Mouse (Mus musculus) frontal cortex, postnatal 10 days (tissue): Measurements from ENCODE around the gene Krtap4-2.
"Not testable (repeated sequence)": the region's sequence is repeated elsewhere in the genome, so short reads cannot be mapped to it uniquely, and the experiment has no call there.

Experiments used
- DNase-seq, 2 experiments: peaks; one replicate each; pipeline ENCODE4 v3.0.0; 2022; ENCODE audit warnings: low spot score in 2 of 2, mixed read lengths in 1 of 2

Krtap4-2 gene

DNA sequence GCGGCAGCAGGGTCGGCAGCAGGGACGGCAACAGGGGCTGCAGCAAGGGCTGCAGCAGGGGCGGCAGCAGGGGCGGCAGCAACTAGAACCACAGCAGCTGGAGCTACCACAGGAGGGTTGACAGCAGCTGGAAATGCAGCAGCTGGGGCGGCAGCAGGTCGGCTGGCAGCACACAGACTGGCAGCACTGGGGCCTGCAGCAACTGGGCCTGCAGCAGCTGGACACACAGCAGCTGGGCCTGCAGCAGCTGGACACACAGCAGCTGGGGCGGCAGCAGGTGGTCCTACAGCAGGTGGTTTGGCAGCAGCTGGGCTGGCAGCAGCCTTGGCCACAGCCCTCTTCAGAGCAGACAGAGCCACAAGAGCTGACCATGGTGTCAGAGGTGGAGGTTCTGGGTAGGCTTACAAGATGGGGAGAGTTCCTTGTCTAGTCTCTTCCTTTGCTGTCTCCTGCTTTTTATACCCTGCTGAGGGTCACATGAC lies at the start of gene Krtap4-2:
Gene Krtap4-2, minus strand, starts transcription at position 432 of the 482 bp plus-strand sequence.
- no peak for DNase-seq

DNA sequence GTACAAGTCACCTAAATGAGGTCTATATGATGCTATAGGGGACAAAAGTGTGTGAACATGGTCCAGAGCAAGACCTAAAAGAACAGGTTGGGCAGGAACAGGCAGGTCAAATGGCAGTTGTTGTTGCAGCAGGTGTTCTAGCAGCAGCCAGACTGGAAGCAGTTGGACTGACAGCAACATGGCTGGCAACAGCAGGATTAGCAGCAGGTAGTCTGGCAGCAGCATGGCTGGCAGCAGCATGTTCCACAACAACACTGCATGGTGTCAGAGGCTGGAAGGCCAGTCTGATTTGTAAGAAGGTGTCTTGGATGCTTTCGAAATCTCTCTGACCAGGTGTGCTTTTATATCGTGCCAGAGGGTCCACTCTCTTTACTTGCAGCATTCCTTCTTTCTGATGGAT lies 48.6 kb upstream of the Krtap4-2 start:
- no peak for DNase-seq

DNA sequence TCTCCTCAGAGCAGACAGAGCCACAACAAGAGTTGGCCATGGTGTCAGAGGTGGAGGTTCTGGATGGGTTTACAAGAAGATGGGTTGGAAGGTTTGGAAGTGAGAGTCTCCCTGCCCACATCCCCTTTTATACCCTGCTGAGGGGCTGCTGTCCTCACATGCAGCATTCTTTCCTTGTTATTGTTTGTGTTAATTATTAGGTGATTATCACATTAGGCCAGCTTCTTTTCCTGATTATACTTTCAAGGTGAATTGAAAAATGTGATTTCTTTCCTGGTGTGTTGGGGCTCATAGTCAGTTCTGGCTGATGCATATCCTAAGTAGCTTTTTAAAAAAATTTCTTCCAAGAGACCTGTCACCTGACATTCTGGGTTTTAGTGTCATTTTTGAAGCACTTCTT lies 31.0 kb upstream of the Krtap4-2 start, which contains the start of gene Krtap4-6:
Gene Krtap4-6, minus strand, starts transcription at position 101 of the 400 bp plus-strand sequence.
- no peak for DNase-seq

DNA sequence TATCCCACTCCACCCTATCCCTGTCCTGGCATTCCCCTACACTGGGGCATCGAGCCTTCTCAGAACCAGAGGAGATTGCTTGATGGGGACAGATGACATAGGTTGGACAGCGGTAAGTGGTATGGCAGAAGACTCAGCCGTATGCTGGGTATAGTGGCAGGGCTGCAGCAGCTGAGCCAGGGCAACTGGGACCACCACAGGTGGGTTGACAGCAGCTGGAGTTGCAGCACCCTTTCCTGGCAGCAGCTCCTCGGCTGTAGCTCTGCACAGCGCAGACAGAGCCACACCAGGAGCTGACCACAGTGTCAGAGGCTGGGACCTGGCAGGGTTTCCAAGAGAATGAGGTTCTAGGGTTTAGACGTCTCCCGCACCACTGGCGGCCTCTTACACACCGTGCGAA lies 27.9 kb upstream of the Krtap4-2 start:
- no peak for DNase-seq

DNA sequence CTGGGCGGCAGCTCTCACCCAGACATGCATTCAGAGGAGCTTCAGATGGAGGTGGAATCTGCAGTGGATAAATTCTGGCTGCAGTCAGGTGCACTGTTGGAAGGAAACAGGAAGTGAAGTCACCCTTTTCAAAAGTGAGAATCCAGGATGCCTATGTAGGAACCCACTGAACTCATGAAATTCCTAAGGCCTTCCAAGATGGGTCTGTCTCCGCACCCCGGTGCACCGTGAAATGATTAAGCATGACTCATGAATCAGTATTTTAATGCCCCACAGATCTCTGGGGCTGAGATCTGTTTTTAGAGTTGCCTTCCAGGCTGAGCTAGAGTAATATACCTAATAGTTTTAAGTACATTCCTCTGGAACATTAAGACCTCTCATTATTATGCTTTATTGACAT lies 24.4 kb upstream of the Krtap4-2 start:
- DNase-seq: no peak

DNA sequence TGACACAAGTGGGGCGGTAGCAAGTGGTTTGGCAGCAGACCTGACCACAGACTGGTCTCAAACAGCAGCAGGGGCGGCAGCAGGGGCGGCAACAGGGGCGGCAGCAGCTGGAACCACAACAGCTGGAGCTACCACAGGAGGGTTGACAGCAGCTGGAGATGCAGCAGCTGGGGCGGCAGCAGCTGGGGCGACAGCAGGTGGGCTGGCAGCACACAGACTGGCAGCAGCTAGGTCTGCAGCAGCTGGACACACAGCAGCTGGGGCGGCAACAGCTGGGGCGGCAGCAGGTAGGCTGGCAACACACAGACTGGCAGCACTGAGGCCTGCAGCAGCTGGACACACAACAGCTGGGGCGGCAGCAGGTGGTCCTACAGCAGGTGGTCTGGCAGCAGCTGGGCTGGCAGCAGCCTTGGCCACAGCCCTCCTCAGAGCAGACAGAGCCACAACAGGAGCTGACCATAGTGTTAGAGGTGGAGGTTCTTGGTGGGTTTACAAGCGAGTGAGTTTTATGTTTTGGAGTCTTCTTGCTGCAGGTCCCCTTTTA lies 23.7 kb upstream of the Krtap4-2 start, which contains the start of gene Gm11563:
Gene Gm11563, minus strand, starts transcription at position 494 of the 544 bp plus-strand sequence.
- not testable (repeated sequence) for DNase-seq

DNA sequence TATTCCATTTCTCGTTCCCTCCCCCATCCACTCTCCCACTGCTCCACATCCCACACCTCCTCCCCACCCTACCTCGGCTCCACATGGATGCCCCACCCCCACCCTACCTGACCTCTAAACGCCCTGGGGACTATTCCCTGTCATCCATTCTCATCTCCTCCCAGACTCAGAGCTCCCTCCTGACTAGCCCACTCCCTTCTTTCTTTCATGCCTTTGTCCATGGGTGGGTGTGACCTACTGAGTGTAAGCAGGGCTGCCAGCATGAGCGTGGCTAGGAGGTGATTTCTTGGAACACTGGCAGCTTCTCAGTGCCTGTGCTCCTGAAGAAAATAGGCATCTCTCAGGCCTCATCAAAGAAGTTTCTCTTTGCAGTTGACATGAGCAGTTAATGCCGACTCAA lies 22.2 kb upstream of the Krtap4-2 start:
- no peak for DNase-seq

DNA sequence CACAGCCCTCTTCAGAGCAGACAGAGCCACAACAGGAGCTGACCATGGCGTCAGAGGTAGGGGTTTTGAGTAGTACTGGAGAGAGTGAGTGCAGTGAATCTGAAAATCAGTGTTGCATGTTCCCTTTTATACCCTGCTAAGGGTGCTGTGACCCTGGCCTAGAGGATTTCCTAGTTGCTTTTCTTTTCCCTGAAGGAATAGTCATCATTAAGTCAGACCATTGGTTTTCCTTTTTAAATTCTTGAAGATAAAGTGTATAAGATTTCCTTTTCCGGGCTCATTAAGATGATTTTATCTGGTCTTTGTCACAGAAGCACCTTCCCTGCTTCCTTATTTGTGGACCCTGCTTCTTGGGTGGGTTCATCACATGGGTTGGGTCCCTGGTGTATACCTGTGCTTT lies 15.3 kb upstream of the Krtap4-2 start, which contains the start of gene Gm11555:
Gene Gm11555, minus strand, starts transcription at position 101 of the 400 bp plus-strand sequence.
- no peak for DNase-seq

DNA sequence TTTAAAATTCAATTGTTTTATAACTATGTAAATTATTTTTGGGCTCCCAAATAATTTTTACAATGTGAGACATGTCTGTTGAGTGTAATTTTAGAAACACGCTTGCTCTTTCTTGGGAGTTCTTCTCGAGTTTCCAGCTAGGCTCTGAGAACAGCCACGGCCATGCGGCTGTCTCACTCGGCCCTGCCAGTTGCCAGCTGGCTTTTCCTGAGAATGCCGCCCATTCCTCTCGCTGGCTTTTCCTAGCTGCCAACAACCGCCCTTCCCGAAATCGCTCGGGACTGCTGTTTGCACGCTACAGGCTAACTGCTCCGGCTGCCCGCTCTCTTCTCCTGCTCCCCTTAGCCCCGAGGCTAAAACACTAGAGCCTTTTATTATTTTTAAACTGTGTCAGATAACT lies 11.6 kb upstream of the Krtap4-2 start:
- DNase-seq: no peak

DNA sequence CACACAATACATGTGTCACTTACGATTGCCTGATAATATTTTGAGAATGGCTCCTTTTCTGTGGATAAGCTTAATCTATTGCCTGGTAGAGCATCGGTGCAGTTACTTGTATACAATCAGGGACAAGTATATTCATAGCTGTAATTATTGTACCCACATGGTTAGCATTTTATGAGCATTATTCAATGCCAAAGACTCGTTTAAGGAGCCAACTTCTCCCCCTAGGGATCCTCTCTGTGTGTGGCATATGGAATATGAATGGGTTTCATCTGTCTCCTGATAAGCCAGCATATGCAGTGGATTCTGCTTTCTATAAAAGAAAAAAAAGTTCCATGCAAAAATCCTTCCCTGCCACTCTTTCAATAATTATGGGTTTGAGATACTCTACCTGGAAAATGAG lies 9.5 kb upstream of the Krtap4-2 start:
- no peak for DNase-seq

DNA sequence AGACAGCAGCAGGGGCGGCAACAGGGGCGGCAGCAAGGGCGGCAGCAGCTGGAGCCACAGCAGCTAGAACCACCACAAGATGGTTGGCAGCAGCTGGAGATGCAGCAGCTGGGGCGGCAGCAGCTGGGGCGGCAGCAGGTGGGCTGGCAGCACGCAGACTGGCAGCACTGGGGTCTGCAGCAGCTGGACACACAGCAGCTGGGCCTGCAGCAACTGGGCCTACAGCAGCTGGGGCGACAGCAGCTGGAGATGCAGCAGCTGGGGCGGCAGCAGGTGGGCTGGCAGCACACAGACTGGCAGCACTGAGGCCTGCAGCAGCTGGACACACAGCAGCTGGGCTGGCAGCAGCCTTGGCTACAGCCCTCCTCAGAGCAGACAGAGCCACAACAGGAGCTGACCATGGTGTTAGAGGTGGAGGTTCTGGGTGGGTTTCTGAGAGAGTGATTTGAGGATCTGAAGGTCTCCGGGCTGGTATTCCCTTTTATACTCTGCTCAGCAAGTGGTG lies 8.8 kb upstream of the Krtap4-2 start, which contains the start of gene Krtap4-7:
Gene Krtap4-7, minus strand, starts transcription at position 455 of the 505 bp plus-strand sequence.
- DNase-seq: not testable (repeated sequence)

DNA sequence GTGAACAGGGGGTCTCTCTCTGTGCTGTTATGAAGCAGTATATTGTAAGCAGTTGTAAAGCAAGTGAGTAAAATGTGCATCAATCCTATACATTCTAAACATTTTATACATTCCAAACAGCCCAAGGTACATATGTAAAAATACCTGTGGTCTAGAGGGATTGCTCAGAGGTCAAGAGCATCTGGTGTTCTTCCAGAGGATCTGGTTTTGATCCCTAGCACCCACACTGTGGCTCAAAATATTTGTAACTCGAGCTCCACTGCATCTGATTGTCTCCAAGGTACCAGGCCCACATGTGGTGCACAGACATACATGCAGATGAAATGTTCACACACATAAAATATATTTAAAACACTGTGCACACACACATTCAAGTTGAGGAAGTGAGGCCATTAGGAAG lies 6.0 kb upstream of the Krtap4-2 start:
- DNase-seq: no peak

DNA sequence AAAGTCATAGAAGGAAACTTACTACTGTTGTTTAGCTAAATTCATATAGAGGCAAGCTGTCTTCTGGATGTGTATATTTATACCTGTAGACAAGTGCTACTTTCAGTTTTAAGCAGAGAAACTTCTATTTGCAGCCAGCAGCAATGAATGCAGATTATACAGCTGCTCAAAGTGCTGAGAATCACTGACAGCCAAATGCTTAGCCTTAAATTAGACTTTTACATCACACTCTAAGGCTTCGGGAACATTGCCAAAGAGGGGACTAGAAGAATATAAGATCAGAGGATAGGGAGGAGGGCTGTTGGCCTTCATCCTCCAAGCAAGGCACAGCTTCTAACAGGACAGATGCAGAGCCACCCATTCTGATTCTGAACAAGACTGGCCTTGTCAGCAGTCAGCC lies 2.2 kb upstream of the Krtap4-2 start:
- DNase-seq: no peak

DNA sequence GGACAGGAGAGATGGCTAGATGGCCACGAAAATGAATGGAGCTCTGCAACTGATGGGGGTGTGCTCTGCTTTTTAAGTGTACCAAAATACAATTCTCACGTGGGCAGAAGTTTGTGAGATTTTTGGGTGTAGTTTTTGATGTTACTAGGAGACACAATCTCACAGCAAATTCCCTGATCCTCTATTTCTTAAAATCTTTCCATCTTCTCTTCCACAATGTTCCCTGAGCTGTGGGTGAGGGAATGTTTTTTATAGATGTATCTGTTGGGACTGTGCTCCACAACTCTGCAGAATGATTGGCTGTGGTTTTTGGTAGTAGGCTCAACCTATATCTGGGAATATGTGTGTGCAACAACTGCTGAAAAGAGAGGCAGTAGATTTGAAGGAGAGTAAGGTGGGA lies 1.6 kb downstream of the Krtap4-2 start:
- DNase-seq: no peak

DNA sequence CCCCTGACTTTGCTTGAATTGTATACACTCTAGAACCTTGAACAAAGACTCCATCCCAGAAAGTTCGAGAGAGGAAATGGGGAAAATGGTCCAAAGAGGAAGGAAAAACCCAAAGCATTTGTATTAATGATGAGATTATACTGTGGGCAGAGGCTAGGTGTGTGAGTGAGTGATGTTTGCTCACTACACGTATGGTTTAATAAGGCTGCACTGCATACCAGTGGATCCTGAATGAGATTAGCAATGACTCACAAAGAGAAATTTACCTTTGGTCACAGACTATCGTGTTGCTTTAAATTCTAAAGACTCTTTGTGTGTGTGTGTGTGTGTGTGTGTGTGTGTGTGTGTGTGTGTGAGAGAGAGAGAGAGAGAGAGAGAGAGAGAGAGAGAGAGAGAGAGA lies 4.0 kb downstream of the Krtap4-2 start:
- no peak for DNase-seq

DNA sequence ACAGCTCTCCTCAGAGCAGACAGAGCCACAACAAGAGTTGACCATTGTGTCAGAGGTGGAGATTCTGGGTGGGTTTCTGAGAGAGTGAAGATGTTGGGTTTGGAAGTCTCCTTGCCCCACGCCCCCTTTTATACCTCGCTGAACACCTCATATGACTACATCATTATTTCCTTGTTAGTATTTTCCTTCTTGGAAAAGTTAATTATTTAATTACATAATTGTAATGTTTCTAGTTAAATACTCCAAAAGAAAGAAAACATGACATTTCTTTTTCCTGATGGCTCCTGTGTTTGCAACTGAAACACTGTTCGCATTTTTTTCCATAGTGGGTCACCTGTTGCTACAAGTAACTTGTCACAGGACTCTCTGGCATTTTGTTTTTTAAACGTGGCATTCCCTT lies 6.7 kb downstream of the Krtap4-2 start, which contains the start of gene Krtap4-1:
Gene Krtap4-1, minus strand, starts transcription at position 101 of the 400 bp plus-strand sequence.
- no peak for DNase-seq

DNA sequence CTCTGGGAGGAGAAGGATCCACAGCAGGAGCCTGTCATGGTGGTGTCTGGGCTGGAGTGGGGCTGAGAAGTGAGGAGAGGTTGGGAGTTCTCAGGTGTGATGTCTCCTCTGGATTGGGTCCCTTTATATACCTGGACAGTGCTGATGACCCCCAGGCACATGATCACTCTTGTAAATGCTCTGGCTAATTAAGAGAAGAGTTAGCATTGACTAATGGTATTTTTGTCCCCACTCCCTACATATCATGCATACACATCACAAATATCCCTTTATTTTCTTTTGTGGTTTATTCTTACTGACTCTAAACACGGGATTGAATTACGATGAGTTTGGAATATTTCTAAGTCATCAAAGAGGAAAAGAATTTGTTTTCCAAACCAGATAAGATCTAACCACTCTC lies 14.5 kb downstream of the Krtap4-2 start, which contains the start of gene Gm11562:
Gene Gm11562, minus strand, starts transcription at position 101 of the 400 bp plus-strand sequence.
- no peak for DNase-seq

DNA sequence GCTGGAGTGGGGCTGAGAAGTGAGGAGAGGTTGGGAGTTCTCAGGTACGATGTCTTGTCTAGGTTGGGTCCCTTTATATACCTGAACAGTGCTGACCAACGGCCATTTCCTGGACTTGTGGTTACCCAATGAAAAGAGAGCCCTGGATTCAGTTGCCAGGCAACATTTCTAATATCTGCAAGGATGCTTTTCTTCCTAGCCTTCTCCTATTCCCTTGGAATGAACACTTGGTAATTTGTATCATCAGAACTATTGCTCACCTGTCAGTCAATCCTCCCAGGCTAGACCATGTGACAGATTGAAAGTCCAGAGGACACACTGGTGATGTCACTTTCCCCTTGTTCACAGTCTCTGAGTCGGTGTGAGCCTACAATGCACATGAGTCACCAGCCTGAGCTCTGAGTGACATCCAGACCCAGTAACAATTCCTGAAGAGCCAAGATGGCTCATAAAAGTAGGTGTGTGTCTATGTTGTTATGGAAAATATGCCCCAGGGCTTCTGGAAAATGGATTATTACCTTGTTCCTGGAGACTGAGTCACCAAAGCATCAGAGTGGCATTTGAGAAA lies 20.0 kb downstream of the Krtap4-2 start, which contains the start of gene Krtap2-4:
Gene Krtap2-4, minus strand, starts transcription at position 51 of the 568 bp plus-strand sequence.
- DNase-seq: no peak

DNA sequence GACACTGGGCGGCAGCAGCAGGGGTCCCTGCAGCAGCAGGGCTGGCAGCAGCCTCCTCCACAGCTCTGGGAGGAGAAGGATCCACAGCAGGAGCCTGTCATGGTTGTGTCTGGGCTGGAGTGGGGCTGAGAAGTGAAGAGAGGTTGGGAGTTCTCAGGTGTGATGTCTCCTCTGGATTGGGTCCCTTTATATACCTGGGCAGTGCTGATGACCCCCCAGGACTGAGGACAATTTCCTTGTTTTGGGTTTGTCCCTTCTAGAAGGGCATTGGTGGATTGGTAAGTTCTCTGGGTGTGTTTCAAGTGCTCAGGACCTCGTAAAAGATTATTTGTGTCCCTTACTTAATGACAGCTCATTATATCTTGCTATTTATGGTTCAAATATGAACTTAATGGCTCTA lies 24.8 kb downstream of the Krtap4-2 start, which contains the start of gene Gm11937:
Gene Gm11937, minus strand, starts transcription at position 101 of the 400 bp plus-strand sequence.
- not testable (repeated sequence) for DNase-seq

DNA sequence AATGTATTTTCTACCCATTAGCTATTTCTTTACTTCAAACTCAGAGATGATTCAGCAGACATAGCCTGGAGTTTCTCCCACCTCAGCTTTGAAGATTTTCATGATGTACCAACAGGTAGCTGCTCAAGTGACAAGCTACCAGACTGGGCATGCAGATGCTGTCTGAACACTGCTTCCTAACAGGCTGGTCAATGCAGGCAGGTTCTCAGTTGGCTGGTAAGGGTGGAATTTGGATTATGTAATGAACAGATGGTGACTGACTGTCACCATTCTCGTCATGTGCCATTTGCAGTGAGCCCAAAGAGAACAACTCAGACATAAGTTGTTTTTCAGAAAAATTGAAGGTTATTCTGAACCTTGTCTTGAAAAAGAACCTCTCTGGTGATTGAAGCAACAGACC lies 25.8 kb downstream of the Krtap4-2 start:
- DNase-seq: peak in 1 of 2 experiments; percentile 13

DNA sequence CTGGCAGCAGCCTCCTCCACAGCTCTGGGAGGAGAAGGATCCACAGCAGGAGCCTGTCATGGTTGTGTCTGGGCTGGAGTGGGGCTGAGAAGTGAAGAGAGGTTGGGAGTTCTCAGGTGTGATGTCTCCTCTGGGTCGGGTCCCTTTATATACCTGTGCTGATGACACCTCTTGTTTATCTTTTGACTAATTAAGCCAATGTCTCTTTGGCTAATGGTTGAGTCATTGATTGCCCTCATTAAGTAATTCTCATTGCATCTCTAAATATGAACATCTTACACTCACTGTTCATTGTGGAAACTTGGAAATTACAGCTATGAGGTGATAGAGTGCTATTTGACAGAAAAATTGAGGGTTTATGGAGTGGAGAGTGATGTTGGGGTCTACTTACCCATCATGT lies 31.7 kb downstream of the Krtap4-2 start, which contains the start of gene Gm11938:
Gene Gm11938, minus strand, starts transcription at position 101 of the 400 bp plus-strand sequence.
- DNase-seq: not testable (repeated sequence)

DNA sequence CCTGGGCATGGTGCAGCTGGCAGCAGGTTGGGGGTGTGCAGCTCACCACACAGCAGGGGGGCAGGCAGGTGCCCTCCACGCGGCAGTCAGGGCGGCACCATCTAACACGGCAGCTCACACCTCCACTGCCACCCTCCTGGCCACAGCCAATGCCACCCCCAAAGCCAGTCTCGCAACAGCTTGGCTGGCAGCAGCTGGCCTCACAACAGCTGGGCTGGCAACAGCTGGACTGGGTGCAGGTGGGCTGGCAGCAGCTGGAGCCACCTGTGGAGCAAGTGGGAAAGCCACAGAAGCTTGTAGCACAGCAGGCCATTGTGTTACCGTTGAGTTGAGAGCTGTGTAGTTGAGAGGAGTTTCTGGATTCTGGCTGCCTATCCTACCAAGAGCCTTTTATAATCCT lies 37.1 kb downstream of the Krtap4-2 start, which contains the start of gene Krtap9-3:
Gene Krtap9-3, minus strand, starts transcription at position 364 of the 400 bp plus-strand sequence.
- not testable (repeated sequence) for DNase-seq
